Mouse (Mus musculus) spleen, adult 12 weeks (tissue): ENCODE results near the gene Il1r1.
"Not testable (repeated sequence)": the region's sequence is repeated elsewhere in the genome, so short reads cannot be mapped to it uniquely, and the experiment has no call there.

Experiments used
- DNase-seq: peaks from one replicate; pipeline ENCODE4 v3.0.0; 2022; ENCODE audit warnings: low spot score

The Il1r1 gene

GRCm38 (mm10) chr1:40271486-40272055 is 46.7 kb downstream of the Il1r1 start:
- DNase-seq, result no peak

GRCm38 (mm10) chr1:40272204-40272603 is 47.3 kb downstream of the Il1r1 start:
- no peak for DNase-seq

- no peak for DNase-seq
These were observed 48.6 kb downstream of the Il1r1 start for GRCm38 (mm10) chr1:40273491-40273890.

GRCm38 (mm10) chr1:40275285-40276013 is 50.6 kb downstream of the Il1r1 start:
- DNase-seq, result no peak

GRCm38 (mm10) chr1:40277944-40278343 is 53.1 kb downstream of the Il1r1 start:
- DNase-seq, result no peak

- no peak for DNase-seq
These were observed 53.8 kb downstream of the Il1r1 start for GRCm38 (mm10) chr1:40278720-40279119.

GRCm38 (mm10) chr1:40279182-40279743 is 54.4 kb downstream of the Il1r1 start:
- DNase-seq, result no peak

GRCm38 (mm10) chr1:40281950-40282349 is 57.1 kb downstream of the Il1r1 start:
- DNase-seq, result no peak

GRCm38 (mm10) chr1:40282394-40282793 is 57.5 kb downstream of the Il1r1 start:
- DNase-seq, result no peak

GRCm38 (mm10) chr1:40283995-40284394 is 59.1 kb downstream of the Il1r1 start:
- DNase-seq, result no peak

- DNase-seq, result no peak
These were observed 65.8 kb downstream of the Il1r1 start for GRCm38 (mm10) chr1:40290489-40291255.

- no peak for DNase-seq
These were observed 67.4 kb downstream of the Il1r1 start for GRCm38 (mm10) chr1:40292231-40292630.

- DNase-seq, result no peak
These were observed 69.0 kb downstream of the Il1r1 start for GRCm38 (mm10) chr1:40293891-40294290.

GRCm38 (mm10) chr1:40294824-40295223 is 69.9 kb downstream of the Il1r1 start:
- no peak for DNase-seq

GRCm38 (mm10) chr1:40298053-40298452 is 73.2 kb downstream of the Il1r1 start:
- DNase-seq, result no peak

- DNase-seq, result peak; percentile 26
These were observed 78.4 kb downstream of the Il1r1 start for GRCm38 (mm10) chr1:40303179-40303866.

GRCm38 (mm10) chr1:40304321-40304720 is 79.4 kb downstream of the Il1r1 start:
- DNase-seq, result not testable (repeated sequence)

- DNase-seq, result no peak
These were observed 81.2 kb downstream of the Il1r1 start for GRCm38 (mm10) chr1:40306111-40306510.

- no peak for DNase-seq
These were observed 86.2 kb downstream of the Il1r1 start for GRCm38 (mm10) chr1:40311123-40311522.

GRCm38 (mm10) chr1:40311625-40312024 is 86.7 kb downstream of the Il1r1 start:
- DNase-seq, result no peak

- DNase-seq, result no peak
These were observed 89.1 kb downstream of the Il1r1 start for GRCm38 (mm10) chr1:40314016-40314415.

GRCm38 (mm10) chr1:40317657-40318056 is 92.8 kb downstream of the Il1r1 start:
- DNase-seq, result no peak
